Mouse (Mus musculus): ENCODE data around the gene Tbrg1. TPM values are rescaled to one million over a fixed set of nuclear protein-coding genes. Genes with fewer than 3 reads are reported as not detected.

Gene Tbrg1
- polyA plus RNA-seq, 1 experiment from 2014 or later, result 143 TPM

GRCm38 (mm10) chr9:37638721-37639120 lies 18.4 kb downstream of the Tbrg1 start:
- no peak for ATAC-seq (ENCODE audit: low FRiP score)

GRCm38 (mm10) chr9:37636800-37637542 lies 20.1 kb downstream of the Tbrg1 start:
- no peak overlapping the region for H3K4me2 ChIP-seq
- no peaks in the 10 kb centered on the region for H3K9me3 ChIP-seq (ENCODE audit: control insufficient read depth, low read length)
- no peaks in the 10 kb centered on the region for H3K4me1 ChIP-seq (ENCODE audit: control insufficient read depth, insufficient read depth, low read length)
- no peaks in the 10 kb centered on the region for H3K36me3 ChIP-seq (ENCODE audit: control insufficient read depth, insufficient read depth, low read length)
- no peak overlapping the region for H3K27ac ChIP-seq (ENCODE audit: low read depth, low read length)
- no peaks in the 10 kb centered on the region for H3K27me3 ChIP-seq (ENCODE audit: control insufficient read depth, insufficient read depth, low read length)
- H3K9ac ChIP-seq (ENCODE audit: low read length), result no peak overlapping the region
- no peak for DNase-seq (ENCODE audit: low spot score, missing footprints)
- no peak for ATAC-seq (ENCODE audit: low FRiP score)
- 72% methylated on average over 6 of the region's 6 CpGs for WGBS
- H3K4me3 ChIP-seq (ENCODE audit: low read depth, low read length), result no peak overlapping the region

More at GRCm38 (mm10) chr9:37638721-37639120, 18.4 kb downstream of the Tbrg1 start:
- H3K9me3 ChIP-seq (ENCODE audit: control insufficient read depth, low read length), result no peaks in the 10 kb centered on the region
- H3K4me1 ChIP-seq (ENCODE audit: control insufficient read depth, insufficient read depth, low read length), result no peaks in the 10 kb centered on the region
- no peaks in the 10 kb centered on the region for H3K36me3 ChIP-seq (ENCODE audit: control insufficient read depth, insufficient read depth, low read length)
- no peak overlapping the region for H3K27ac ChIP-seq (ENCODE audit: low read depth, low read length)
- no peak overlapping the region for H3K4me3 ChIP-seq (ENCODE audit: low read depth, low read length)
- no peak overlapping the region for H3K4me2 ChIP-seq
- DNase-seq (ENCODE audit: low spot score, missing footprints), result no peak
- 79% methylated on average over 3 of the region's 3 CpGs for WGBS
- H3K27me3 ChIP-seq (ENCODE audit: control insufficient read depth, insufficient read depth, low read length), result no peaks in the 10 kb centered on the region
- no peak overlapping the region for H3K9ac ChIP-seq (ENCODE audit: low read length)

- ATAC-seq (ENCODE audit: low FRiP score), result peak; percentile 46; the same call in 1 of the 2 replicates
- Histone ChIP-seq H3K4me3 (ENCODE audit: low read depth, low read length) (no peak overlapping the region), H3K4me1 (ENCODE audit: control insufficient read depth, insufficient read depth, low read length) (no peaks in the 10 kb centered on the region), H3K9me3 (ENCODE audit: control insufficient read depth, low read length) (no peaks in the 10 kb centered on the region), H3K27ac (ENCODE audit: low read depth, low read length) (no peak overlapping the region), H3K9ac (ENCODE audit: low read length) (no peak overlapping the region), H3K36me3 (ENCODE audit: control insufficient read depth, insufficient read depth, low read length) (no peaks in the 10 kb centered on the region), H3K27me3 (ENCODE audit: control insufficient read depth, insufficient read depth, low read length) (no peaks in the 10 kb centered on the region), H3K4me2 (no peak overlapping the region)
- peak; percentile 91 for DNase-seq (ENCODE audit: low spot score, missing footprints)
- 24% methylated on average over 7 of the region's 7 CpGs for WGBS
Measured at GRCm38 (mm10) chr9:37636335-37636734, 20.8 kb downstream of the Tbrg1 start.

- ATAC-seq (ENCODE audit: low FRiP score), result no peak
- Histone ChIP-seq H3K36me3 (ENCODE audit: control insufficient read depth, insufficient read depth, low read length) (no peaks in the 10 kb centered on the region), H3K27ac (ENCODE audit: low read depth, low read length) (no peak overlapping the region), H3K4me2 (no peak overlapping the region), H3K9me3 (ENCODE audit: control insufficient read depth, low read length) (no peaks in the 10 kb centered on the region), H3K27me3 (ENCODE audit: control insufficient read depth, insufficient read depth, low read length) (no peaks in the 10 kb centered on the region), H3K4me1 (ENCODE audit: control insufficient read depth, insufficient read depth, low read length) (no peaks in the 10 kb centered on the region), H3K4me3 (ENCODE audit: low read depth, low read length) (no peak overlapping the region), H3K9ac (ENCODE audit: low read length) (no peak overlapping the region)
- DNase-seq (ENCODE audit: low spot score, missing footprints), result no peak
- WGBS, result 92% methylated on average over 3 of the region's 3 CpGs
Measured at GRCm38 (mm10) chr9:37634269-37634668, 22.8 kb downstream of the Tbrg1 start.

- ATAC-seq (ENCODE audit: low FRiP score) (no peak), DNase-seq (ENCODE audit: low spot score, missing footprints) (no peak)
- Histone ChIP-seq H3K27ac (ENCODE audit: low read depth, low read length) (no peak overlapping the region), H3K4me2 (no peak overlapping the region), H3K4me1 (ENCODE audit: control insufficient read depth, insufficient read depth, low read length) (no peaks in the 10 kb centered on the region), H3K4me3 (ENCODE audit: low read depth, low read length) (no peak overlapping the region), H3K9me3 (ENCODE audit: control insufficient read depth, low read length) (no peaks in the 10 kb centered on the region), H3K36me3 (ENCODE audit: control insufficient read depth, insufficient read depth, low read length) (no peaks in the 10 kb centered on the region), H3K27me3 (ENCODE audit: control insufficient read depth, insufficient read depth, low read length) (no peaks in the 10 kb centered on the region), H3K9ac (ENCODE audit: low read length) (no peak overlapping the region)
- 87% methylated on average over 2 of the region's 2 CpGs for WGBS
Measured at GRCm38 (mm10) chr9:37632305-37632704, 24.8 kb downstream of the Tbrg1 start.

- no peaks in the 10 kb centered on the region for H3K27me3 ChIP-seq (ENCODE audit: control insufficient read depth, insufficient read depth, low read length)
- H3K9ac ChIP-seq (ENCODE audit: low read length), result no peak overlapping the region
- ATAC-seq (ENCODE audit: low FRiP score) (no peak), DNase-seq (ENCODE audit: low spot score, missing footprints) (no peak)
- no peak overlapping the region for H3K4me3 ChIP-seq (ENCODE audit: low read depth, low read length)
- WGBS, result 92% methylated on average over 2 of the region's 2 CpGs
- H3K9me3 ChIP-seq (ENCODE audit: control insufficient read depth, low read length), result no peaks in the 10 kb centered on the region
- no peak overlapping the region for H3K27ac ChIP-seq (ENCODE audit: low read depth, low read length)
- no peak overlapping the region for H3K4me2 ChIP-seq
- H3K36me3 ChIP-seq (ENCODE audit: control insufficient read depth, insufficient read depth, low read length), result no peaks in the 10 kb centered on the region
- peaks cover 12% of the 10 kb centered on the region; the same call in 1 of the 2 replicates for H3K4me1 ChIP-seq (ENCODE audit: control insufficient read depth, insufficient read depth, low read length)
Measured at GRCm38 (mm10) chr9:37629941-37630340, 27.2 kb downstream of the Tbrg1 start.

- ATAC-seq (ENCODE audit: low FRiP score), result no peak
- no peak overlapping the region for H3K9ac ChIP-seq (ENCODE audit: low read length)
- H3K36me3 ChIP-seq (ENCODE audit: control insufficient read depth, insufficient read depth, low read length), result no peaks in the 10 kb centered on the region
- H3K4me1 ChIP-seq (ENCODE audit: control insufficient read depth, insufficient read depth, low read length), result peaks cover 12% of the 10 kb centered on the region; the same call in 1 of the 2 replicates
- DNase-seq (ENCODE audit: low spot score, missing footprints), result no peak
- H3K27me3 ChIP-seq (ENCODE audit: control insufficient read depth, insufficient read depth, low read length), result no peaks in the 10 kb centered on the region
- WGBS, result 39% methylated on average over 4 of the region's 4 CpGs
- H3K27ac ChIP-seq (ENCODE audit: low read depth, low read length), result no peak overlapping the region
- no peak overlapping the region for H3K4me2 ChIP-seq
- H3K4me3 ChIP-seq (ENCODE audit: low read depth, low read length), result no peak overlapping the region
- no peaks in the 10 kb centered on the region for H3K9me3 ChIP-seq (ENCODE audit: control insufficient read depth, low read length)
Measured at GRCm38 (mm10) chr9:37628581-37628980, 28.5 kb downstream of the Tbrg1 start.

GRCm38 (mm10) chr9:37627263-37627662 lies 29.8 kb downstream of the Tbrg1 start:
- no peak overlapping the region for H3K9ac ChIP-seq (ENCODE audit: low read length)
- no peak overlapping the region for H3K4me3 ChIP-seq (ENCODE audit: low read depth, low read length)
- DNase-seq (ENCODE audit: low spot score, missing footprints), result no peak
- H3K4me2 ChIP-seq, result no peak overlapping the region
- H3K36me3 ChIP-seq (ENCODE audit: control insufficient read depth, insufficient read depth, low read length), result no peaks in the 10 kb centered on the region
- 100% methylated on average over 1 of the region's 1 CpGs for WGBS
- H3K4me1 ChIP-seq (ENCODE audit: control insufficient read depth, insufficient read depth, low read length), result peaks cover 12% of the 10 kb centered on the region; the same call in 1 of the 2 replicates
- H3K9me3 ChIP-seq (ENCODE audit: control insufficient read depth, low read length), result no peaks in the 10 kb centered on the region
- ATAC-seq (ENCODE audit: low FRiP score), result no peak
- no peaks in the 10 kb centered on the region for H3K27me3 ChIP-seq (ENCODE audit: control insufficient read depth, insufficient read depth, low read length)
- H3K27ac ChIP-seq (ENCODE audit: low read depth, low read length), result no peak overlapping the region

- Histone ChIP-seq H3K36me3 (ENCODE audit: control insufficient read depth, insufficient read depth, low read length) (no peaks in the 10 kb centered on the region), H3K27ac (ENCODE audit: low read depth, low read length) (peak overlapping the region; percentile 30), H3K4me2 (peak overlapping the region; percentile 20), H3K4me3 (ENCODE audit: low read depth, low read length) (no peak overlapping the region), H3K9me3 (ENCODE audit: control insufficient read depth, low read length) (no peaks in the 10 kb centered on the region), H3K4me1 (ENCODE audit: control insufficient read depth, insufficient read depth, low read length) (peaks cover 12% of the 10 kb centered on the region; the same call in 1 of the 2 replicates), H3K9ac (ENCODE audit: low read length) (peak overlapping the region; percentile 30; the same call in 1 of the 2 replicates), H3K27me3 (ENCODE audit: control insufficient read depth, insufficient read depth, low read length) (no peaks in the 10 kb centered on the region)
- DNase-seq (ENCODE audit: low spot score, missing footprints) (no peak), ATAC-seq (ENCODE audit: low FRiP score) (peak; percentile 78)
- WGBS, result 13% methylated on average over 3 of the region's 3 CpGs
Measured at GRCm38 (mm10) chr9:37626103-37626567, 31.0 kb downstream of the Tbrg1 start.

All from midbrain, embryonic 11.5 days (tissue).